Mouse (Mus musculus) forebrain, embryonic 11.5 days (tissue): ENCODE measurements around the gene Ucp1. TPM values are rescaled to one million over a fixed set of nuclear protein-coding genes. Genes with fewer than 3 reads are reported as not detected.
"Not testable (repeated sequence)": the region's sequence is repeated elsewhere in the genome, so short reads cannot be mapped to it uniquely, and the experiment has no call there.

Experiments
- ATAC-seq: fragments of 200-750 bp; cut with Nextera tagmentation; replicated peaks from 2 replicates; pipeline ENCODE4 v1.8.0; 2017; ENCODE audit warnings: moderate TSS enrichment; ENCODE audit not compliant: low FRiP score
- DNase-seq: peaks from one replicate; pipeline ENCODE4 v3.0.0-alpha.2; 2017; ENCODE audit warnings: low spot score
- H3K27ac ChIP-seq: fragments of 300-500 bp; sonication (generic); 2 replicates; pipeline ENCODE4 v1.5.1; 2014; ENCODE audit warnings: low read depth, low read length
- H3K27me3 ChIP-seq: fragments of 300-500 bp; sonication (generic); 2 replicates; pipeline ENCODE4 v1.6.1; 2014; ENCODE audit warnings: mild to moderate bottlenecking, low read length, mixed read lengths; ENCODE audit not compliant: control insufficient read depth, insufficient read depth
- H3K36me3 ChIP-seq: fragments of 300-500 bp; sonication (generic); 2 replicates; pipeline ENCODE4 v1.6.1; 2014; ENCODE audit warnings: mild to moderate bottlenecking, low read length, moderate library complexity, mixed read lengths; ENCODE audit not compliant: control insufficient read depth, insufficient read depth
- H3K4me1 ChIP-seq: fragments of 300-500 bp; sonication (generic); replicated peaks from 2 replicates; pipeline ENCODE4 v1.6.1; 2014; ENCODE audit warnings: low read length, mixed read lengths; ENCODE audit not compliant: control insufficient read depth, insufficient read depth
- H3K4me2 ChIP-seq: fragments of 300-500 bp; sonication (generic); 2 replicates; pipeline ENCODE4 v1.6.1; 2014; ENCODE audit warnings: low read depth, mild to moderate bottlenecking, low read length, moderate library complexity, mixed read lengths; ENCODE audit not compliant: severe bottlenecking
- H3K4me3 ChIP-seq: fragments of 300-500 bp; sonication (generic); 2 replicates; pipeline ENCODE4 v1.5.1; 2014; ENCODE audit warnings: low read depth, low read length
- H3K9ac ChIP-seq: fragments of 300-500 bp; sonication (generic); 2 replicates; pipeline ENCODE4 v1.6.1; 2014; ENCODE audit warnings: low read length
- H3K9me3 ChIP-seq: fragments of 300-500 bp; sonication (generic); 2 replicates; pipeline ENCODE4 v1.6.1; 2016; ENCODE audit warnings: low read length, mixed read lengths; ENCODE audit not compliant: control insufficient read depth
- WGBS: fragments of 180-500 bp; shearing (Covaris S2); extraction: QIAGEN DNeasy Blood & Tissue Kit; methylation state at CpG from one replicate; pipeline ENCODE4 v1.1.7; 2014; 5-methylcytosine and 5-hydroxymethylcytosine counted together
- polyA plus RNA-seq: library from polyadenylated mRNA; unstranded; fragments of >200 nt; fragmentation: Nextera tagmentation; extraction: Ambion mirVana; gene quantifications from 2 replicates; pipeline ENCODE4 v1.2.1, GENCODE M21; 2014

The Ucp1 gene
- polyA plus RNA-seq, 1 experiment from 2014 or later, result not detected

- H3K4me2 ChIP-seq, result no peak overlapping the region
- H3K9ac ChIP-seq, result no peak overlapping the region
- no peaks in the 10 kb centered on the region for H3K27me3 ChIP-seq
- H3K9me3 ChIP-seq, result no peaks in the 10 kb centered on the region
- DNase-seq (no peak), ATAC-seq (no peak)
- 84% methylated on average over 10 of the region's 10 CpGs for WGBS
- H3K27ac ChIP-seq, result no peak overlapping the region
- H3K4me3 ChIP-seq, result no peak overlapping the region
- H3K4me1 ChIP-seq, result no peaks in the 10 kb centered on the region
- H3K36me3 ChIP-seq, result no peaks in the 10 kb centered on the region; the same call in 1 of the 2 replicates
Measured at GRCm38 (mm10) chr8:83272464-83272863, 17.7 kb upstream of the Ucp1 start.

- Histone ChIP-seq H3K9ac (no peak overlapping the region), H3K27me3 (no peaks in the 10 kb centered on the region), H3K4me3 (no peak overlapping the region), H3K4me2 (no peak overlapping the region), H3K36me3 (no peaks in the 10 kb centered on the region; the same call in 1 of the 2 replicates), H3K4me1 (no peaks in the 10 kb centered on the region), H3K27ac (no peak overlapping the region), H3K9me3 (no peaks in the 10 kb centered on the region)
- 70% methylated on average over 11 of the region's 11 CpGs for WGBS
- DNase-seq, result no peak
- ATAC-seq, result no peak
Measured at GRCm38 (mm10) chr8:83274470-83274869, 15.7 kb upstream of the Ucp1 start.

- no peak overlapping the region for H3K4me3 ChIP-seq
- no peaks in the 10 kb centered on the region for H3K4me1 ChIP-seq
- 91% methylated on average over 6 of the region's 6 CpGs for WGBS
- ATAC-seq (no peak), DNase-seq (no peak)
- no peaks in the 10 kb centered on the region for H3K9me3 ChIP-seq
- no peaks in the 10 kb centered on the region for H3K36me3 ChIP-seq
- H3K4me2 ChIP-seq, result no peak overlapping the region
- H3K9ac ChIP-seq, result no peak overlapping the region
- no peaks in the 10 kb centered on the region for H3K27me3 ChIP-seq
- H3K27ac ChIP-seq, result no peak overlapping the region
Measured at GRCm38 (mm10) chr8:83278431-83278830, 11.7 kb upstream of the Ucp1 start.

- Histone ChIP-seq H3K27ac (no peak overlapping the region), H3K9ac (no peak overlapping the region), H3K9me3 (no peaks in the 10 kb centered on the region), H3K4me3 (no peak overlapping the region), H3K27me3 (no peaks in the 10 kb centered on the region; the same call in 1 of the 2 replicates), H3K4me2 (no peak overlapping the region), H3K4me1 (no peaks in the 10 kb centered on the region), H3K36me3 (no peaks in the 10 kb centered on the region)
- ATAC-seq (no peak), DNase-seq (no peak)
- 86% methylated on average over 8 of the region's 8 CpGs for WGBS
Measured at GRCm38 (mm10) chr8:83285391-83285790, 4.8 kb upstream of the Ucp1 start.

- Histone ChIP-seq H3K9me3 (no peaks in the 10 kb centered on the region), H3K9ac (no peak overlapping the region), H3K27me3 (no peaks in the 10 kb centered on the region), H3K4me1 (no peaks in the 10 kb centered on the region), H3K4me3 (no peak overlapping the region), H3K27ac (no peak overlapping the region), H3K36me3 (no peaks in the 10 kb centered on the region), H3K4me2 (no peak overlapping the region)
- DNase-seq, result no peak
- ATAC-seq, result no peak
- WGBS, result 86% methylated on average over 4 of the region's 4 CpGs
Measured at GRCm38 (mm10) chr8:83297375-83297774, 7.2 kb downstream of the Ucp1 start.

GRCm38 (mm10) chr8:83300135-83300534 lies 10.0 kb downstream of the Ucp1 start:
- Histone ChIP-seq H3K36me3 (no peaks in the 10 kb centered on the region), H3K27me3 (no peaks in the 10 kb centered on the region), H3K27ac (no peak overlapping the region), H3K9me3 (no peaks in the 10 kb centered on the region), H3K4me1 (no peaks in the 10 kb centered on the region), H3K9ac (no peak overlapping the region), H3K4me3 (no peak overlapping the region), H3K4me2 (no peak overlapping the region)
- ATAC-seq (no peak), DNase-seq (no peak)
- 58% methylated on average over 1 of the region's 1 CpGs for WGBS

GRCm38 (mm10) chr8:83304946-83305345 lies 14.8 kb downstream of the Ucp1 start:
- Histone ChIP-seq H3K4me2 (no peak overlapping the region), H3K36me3 (no peaks in the 10 kb centered on the region), H3K4me1 (no peaks in the 10 kb centered on the region), H3K27me3 (no peaks in the 10 kb centered on the region), H3K9me3 (no peaks in the 10 kb centered on the region), H3K27ac (no peak overlapping the region), H3K9ac (no peak overlapping the region), H3K4me3 (no peak overlapping the region)
- DNase-seq, result no peak
- ATAC-seq, result no peak
- 96% methylated on average over 1 of the region's 1 CpGs for WGBS

GRCm38 (mm10) chr8:83309836-83310235 lies 19.7 kb downstream of the Ucp1 start:
- DNase-seq, result no peak
- 92% methylated on average over 6 of the region's 6 CpGs for WGBS
- H3K9me3 ChIP-seq, result no peaks in the 10 kb centered on the region
- ATAC-seq, result no peak
- H3K9ac ChIP-seq, result no peak overlapping the region
- no peaks in the 10 kb centered on the region for H3K4me1 ChIP-seq
- H3K4me2 ChIP-seq, result no peak overlapping the region
- no peak overlapping the region for H3K27ac ChIP-seq
- no peaks in the 10 kb centered on the region for H3K36me3 ChIP-seq
- no peak overlapping the region for H3K4me3 ChIP-seq
- no peaks in the 10 kb centered on the region for H3K27me3 ChIP-seq

- ATAC-seq, DNase-seq, H3K4me2 ChIP-seq, H3K27me3 ChIP-seq, H3K36me3 ChIP-seq, H3K4me3 ChIP-seq, H3K9me3 ChIP-seq, H3K4me1 ChIP-seq, H3K27ac ChIP-seq, H3K9ac ChIP-seq: not testable (repeated sequence)
- WGBS, result 85% methylated on average over 4 of the region's 4 CpGs
Measured at GRCm38 (mm10) chr8:83315084-83315483, 24.9 kb downstream of the Ucp1 start.
